8 mouse cellular contexts compared by ENCODE assay signal in genomic region chr2:20722165-20722991, GRCm38 (mm10).
DNase-seq lines count a peak whose midpoint lies in the region; ATAC-seq and TF ChIP-seq lines count a peak whose summit lies in the region.

No protein-coding gene starts in this region.

- DNase-seq in cerebellum, adult 2 months: no peak
- DNase-seq in heart, embryonic 10.5 days (ENCODE audit: low spot score): peak; percentile 36
- DNase-seq in urinary bladder, adult 2 months (ENCODE audit: low spot score): no peak
- DNase-seq in layer of hippocampus, postnatal 25 days (ENCODE audit: extremely low spot score in 1 of 2, low spot score in 1 of 2): no peak

- ATAC-seq in cerebellum, adult (ENCODE audit: insufficient number of reproducible peaks, low FRiP score, low TSS enrichment): no peak
- ATAC-seq in liver, embryonic 16.5 days (ENCODE audit: low read depth): 0 out of 2 replicates have a peak, but pooled peaks have one; percentile 37
- no peak for ATAC-seq in stomach, embryonic 14.5 days (ENCODE audit: insufficient number of reproducible peaks, insufficient read depth, low FRiP score, low read depth)

- H3K4me3 ChIP-seq in cerebellum, adult 2 months (replicated peaks; ENCODE audit: insufficient read depth, low read depth, low read length): peak overlapping the region; percentile 4
- peak overlapping the region; percentile 28; the same call in 1 of the 2 replicates for H3K4me3 ChIP-seq in brown adipose tissue, adult 24 weeks (ENCODE audit: insufficient read depth, low read depth, low read length)
- H3K4me3 ChIP-seq in heart, embryonic 10.5 days: no peak overlapping the region
- no peak overlapping the region for H3K4me3 ChIP-seq in liver, embryonic 16.5 days (ENCODE audit: low read depth, low read length)
- no peak overlapping the region for H3K4me3 ChIP-seq in stomach, embryonic 14.5 days (ENCODE audit: low read depth, low read length)

- TF ChIP-seq CTCF in cerebellum, adult 2 months (IDR thresholded peaks at IDR 0.05; ENCODE audit: borderline replicate concordance, insufficient read depth, low read depth, low read length): no peak

- no peaks in the 10 kb centered on the region for H3K36me3 ChIP-seq in heart, embryonic 10.5 days
- no peaks in the 10 kb centered on the region for H3K36me3 ChIP-seq in liver, embryonic 16.5 days (ENCODE audit: control insufficient read depth, insufficient read depth)
- no peaks in the 10 kb centered on the region for H3K36me3 ChIP-seq in stomach, embryonic 14.5 days (ENCODE audit: control insufficient read depth, insufficient read depth, low read length)

- 12% methylated on average over 15 of the region's 15 CpGs for WGBS in cerebellum, adult 2 months
- 34% methylated on average over 15 of the region's 15 CpGs for WGBS in heart, embryonic 10.5 days
- 28% methylated on average over 15 of the region's 15 CpGs for WGBS in liver, embryonic 16.5 days (ENCODE audit: insufficient replicate concordance)
- WGBS in stomach, embryonic 14.5 days: 18% methylated on average over 15 of the region's 15 CpGs

- no peak overlapping the region; the same call in 1 of the 2 replicates for H3K4me2 ChIP-seq in liver, embryonic 16.5 days (ENCODE audit: low read depth, low read length)
- H3K4me2 ChIP-seq in stomach, embryonic 14.5 days (replicated peaks; ENCODE audit: low read depth, low read length): peak overlapping the region; percentile 30

- no peak overlapping the region for H3K27ac ChIP-seq in cerebellum, adult 2 months (ENCODE audit: insufficient read depth, low read length)
- H3K27ac ChIP-seq in brown adipose tissue, adult 24 weeks (replicated peaks; ENCODE audit: low read depth, low read length): no peak overlapping the region
- H3K27ac ChIP-seq in heart, embryonic 10.5 days: 0 out of 2 replicates have a peak overlapping the region, but pooled peaks have one; percentile 22
- peak overlapping the region; percentile 34; the same call in 1 of the 2 replicates for H3K27ac ChIP-seq in liver, embryonic 16.5 days (ENCODE audit: low read length)
- H3K27ac ChIP-seq in stomach, embryonic 14.5 days (ENCODE audit: low read length): peak overlapping the region; percentile 68; the same call in 1 of the 2 replicates

- H3K27me3 ChIP-seq in cerebellum, adult 2 months (ENCODE audit: control insufficient read depth, insufficient read depth, low read length): no peaks in the 10 kb centered on the region; the same call in 1 of the 2 replicates
- no peaks in the 10 kb centered on the region for H3K27me3 ChIP-seq in heart, embryonic 10.5 days (ENCODE audit: insufficient read depth, poor library complexity, severe bottlenecking)
- H3K27me3 ChIP-seq in liver, embryonic 16.5 days (ENCODE audit: control insufficient read depth, insufficient read depth, low read depth, low read length): no peaks in the 10 kb centered on the region
- no peaks in the 10 kb centered on the region for H3K27me3 ChIP-seq in stomach, embryonic 14.5 days (ENCODE audit: control insufficient read depth, insufficient read depth, low read length)

- H3K9ac ChIP-seq in liver, embryonic 16.5 days (ENCODE audit: low read depth, low read length): no peak overlapping the region
- peak overlapping the region; percentile 15; the same call in 1 of the 2 replicates for H3K9ac ChIP-seq in stomach, embryonic 14.5 days (replicated peaks; ENCODE audit: low read depth, low read length)

- H3K9me3 ChIP-seq in heart, embryonic 10.5 days: no peaks in the 10 kb centered on the region
- no peaks in the 10 kb centered on the region for H3K9me3 ChIP-seq in liver, embryonic 16.5 days (replicated peaks; ENCODE audit: control insufficient read depth, low read length)
- no peaks in the 10 kb centered on the region for H3K9me3 ChIP-seq in stomach, embryonic 14.5 days (ENCODE audit: control insufficient read depth, low read depth, low read length)

- H3K4me1 ChIP-seq in cerebellum, adult 2 months (ENCODE audit: control insufficient read depth, insufficient read depth, low read length): no peaks in the 10 kb centered on the region
- peaks cover 11% of the 10 kb centered on the region for H3K4me1 ChIP-seq in brown adipose tissue, adult 24 weeks (ENCODE audit: control insufficient read depth, insufficient read depth, insufficient read length, low read length)
- H3K4me1 ChIP-seq in heart, embryonic 10.5 days: peaks cover 23% of the 10 kb centered on the region
- no peaks in the 10 kb centered on the region; the same call in none of the 2 replicates for H3K4me1 ChIP-seq in liver, embryonic 16.5 days (ENCODE audit: control insufficient read depth, low read depth, low read length)
- H3K4me1 ChIP-seq in stomach, embryonic 14.5 days (ENCODE audit: control insufficient read depth, insufficient read depth, low read length): peaks cover 22% of the 10 kb centered on the region

- TF ChIP-seq POLR2A in cerebellum, adult 2 months (IDR thresholded peaks at IDR 0.05; ENCODE audit: borderline replicate concordance, insufficient read depth, low read length): no peak

Comparison
In these comparisons a context has a peak if more than half of its experiments do, and no peak if none do; other contexts are left out.
1. H3K27ac ChIP-seq: peak in heart, embryonic 10.5 days (single experiment), liver, embryonic 16.5 days (single experiment) and stomach, embryonic 14.5 days (single experiment); none in cerebellum, adult 2 months (single experiment) and brown adipose tissue, adult 24 weeks (single experiment).
2. H3K4me3 ChIP-seq: peak in cerebellum, adult 2 months (single experiment) and brown adipose tissue, adult 24 weeks (single experiment); none in heart, embryonic 10.5 days (single experiment), liver, embryonic 16.5 days (single experiment) and stomach, embryonic 14.5 days (single experiment).